Mouse (Mus musculus) T-helper 2 cell (primary cell): ENCODE results near the gene Pdzd4.

Experiments used
- in situ Hi-C: fragments of 300-600 bp; cut with MboI, MseI; formaldehyde crosslinking; loops from one replicate; pipeline ENCODE4 v1.15.1; 2025; ENCODE audit warnings: high pct_unique_total_duplicates

The Pdzd4 gene

DNA sequence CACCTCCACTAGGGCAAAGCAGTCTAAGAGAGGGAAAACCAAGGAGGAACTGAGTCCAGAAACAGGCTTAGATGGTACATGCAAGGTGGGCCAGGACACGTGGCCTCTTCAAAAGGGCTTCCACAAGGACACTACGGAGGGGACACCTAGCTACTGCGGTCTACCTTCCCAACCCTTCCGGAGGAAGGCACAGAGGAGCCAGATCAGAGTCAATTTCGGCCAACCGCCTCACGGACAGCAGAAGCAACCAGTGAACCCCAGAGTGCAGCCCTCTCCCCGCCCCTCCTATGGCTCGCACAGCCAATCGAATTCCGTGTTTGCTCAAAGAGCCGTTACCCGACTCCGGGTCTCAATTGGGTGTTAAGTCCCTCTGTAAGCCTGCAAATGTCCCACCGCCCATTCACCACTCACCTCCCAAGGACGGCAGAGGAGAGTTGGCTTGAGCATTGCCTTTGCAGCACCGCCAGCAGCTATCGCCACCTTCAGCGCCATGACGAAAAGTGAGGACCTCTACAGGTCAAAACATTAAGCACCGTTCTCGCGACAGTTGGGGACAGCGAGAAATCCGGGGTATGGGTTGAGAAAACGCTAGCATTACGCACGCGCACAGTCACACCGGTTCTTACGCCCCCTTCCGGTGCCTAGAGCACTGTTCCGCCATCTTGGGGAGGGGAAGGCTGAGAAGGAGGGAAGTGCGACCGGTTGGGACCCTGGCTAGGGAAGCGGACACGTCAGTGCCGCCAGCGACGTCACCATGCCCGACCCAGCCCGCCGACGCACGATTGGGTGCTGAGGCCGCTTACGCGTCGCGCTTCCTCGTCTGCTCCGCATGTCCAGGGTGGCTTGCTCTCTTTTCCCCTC is 38.2 kb downstream of the Pdzd4 start, which contains the start of the genes Idh3g and Ssr4:
TSS of gene Idh3g (minus strand) at position 534 of the 861 bp plus-strand sequence.
TSS of gene Ssr4 (plus strand) at position 665 of the 861 bp plus-strand sequence.
- in situ Hi-C loops = no loop called here

DNA sequence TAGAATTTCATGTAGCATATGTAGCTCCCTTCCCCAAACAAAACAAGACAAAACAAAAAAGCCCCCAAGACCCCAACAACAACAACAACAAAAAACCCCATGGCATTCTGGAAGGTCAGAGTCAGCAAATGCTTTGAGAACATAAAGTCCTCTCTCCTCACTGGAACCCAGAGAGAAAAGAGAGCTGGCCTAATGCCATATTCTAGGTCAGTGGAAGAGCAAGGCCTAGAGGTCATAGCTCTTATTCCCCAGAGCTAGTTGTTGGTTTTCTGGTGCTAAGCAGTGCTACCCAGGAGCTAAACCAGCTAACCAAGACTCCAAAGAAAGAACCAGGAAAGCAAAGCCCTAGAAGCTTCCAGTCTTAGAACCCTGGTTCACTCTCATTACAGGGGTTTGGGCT is 39.1 kb downstream of the Pdzd4 start:
- in situ Hi-C loops = no loop called here

DNA sequence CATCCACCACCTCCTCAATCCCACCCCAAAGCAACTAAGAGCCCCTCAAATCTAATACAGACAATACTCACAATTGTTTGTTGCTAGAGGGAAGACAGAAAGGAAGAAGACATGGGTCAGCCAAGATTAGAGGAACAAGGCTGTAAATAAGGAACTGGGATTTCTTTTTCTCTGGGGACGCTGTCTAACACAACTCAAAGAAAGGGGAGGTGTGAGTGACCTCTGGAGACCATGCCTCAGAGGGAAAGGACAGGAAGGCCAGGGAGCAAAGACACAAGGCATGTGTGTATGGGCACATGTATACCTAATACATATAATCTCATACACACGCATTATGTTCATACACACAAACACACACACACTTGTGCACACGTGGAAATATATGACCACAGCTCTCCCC is 42.5 kb downstream of the Pdzd4 start:
- in situ Hi-C loops = no loop called here

DNA sequence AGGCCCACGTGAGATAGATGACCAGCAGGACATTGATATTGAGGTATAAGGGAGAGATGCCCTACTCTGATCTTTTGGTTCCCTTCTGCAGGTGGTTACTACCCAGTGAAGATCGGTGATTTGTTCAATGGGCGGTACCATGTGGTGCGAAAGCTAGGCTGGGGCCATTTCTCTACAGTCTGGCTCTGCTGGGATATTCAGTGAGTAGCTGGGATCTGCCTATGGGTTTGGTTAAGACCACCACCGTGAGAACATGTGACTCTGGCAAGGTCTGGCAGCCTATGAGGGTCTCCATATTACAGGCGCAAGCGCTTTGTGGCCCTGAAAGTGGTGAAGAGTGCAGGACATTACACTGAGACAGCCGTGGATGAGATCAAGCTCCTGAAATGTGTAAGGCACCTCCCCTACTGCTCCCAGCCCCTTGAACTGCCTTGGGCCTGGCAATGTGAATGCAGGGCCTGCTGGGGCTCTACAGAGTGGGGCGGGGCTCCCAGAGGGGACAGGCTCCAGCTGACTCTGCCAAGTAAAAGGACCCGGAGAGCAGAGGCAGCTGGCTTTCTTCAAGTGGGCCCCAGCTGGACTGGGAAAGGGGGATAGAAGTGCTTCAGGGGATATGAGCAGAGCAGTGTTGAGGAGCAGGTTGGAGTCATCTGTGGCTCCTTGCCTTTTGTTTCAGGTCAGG is 49.8 kb downstream of the Pdzd4 start:
- in situ Hi-C loops = no loop called here

DNA sequence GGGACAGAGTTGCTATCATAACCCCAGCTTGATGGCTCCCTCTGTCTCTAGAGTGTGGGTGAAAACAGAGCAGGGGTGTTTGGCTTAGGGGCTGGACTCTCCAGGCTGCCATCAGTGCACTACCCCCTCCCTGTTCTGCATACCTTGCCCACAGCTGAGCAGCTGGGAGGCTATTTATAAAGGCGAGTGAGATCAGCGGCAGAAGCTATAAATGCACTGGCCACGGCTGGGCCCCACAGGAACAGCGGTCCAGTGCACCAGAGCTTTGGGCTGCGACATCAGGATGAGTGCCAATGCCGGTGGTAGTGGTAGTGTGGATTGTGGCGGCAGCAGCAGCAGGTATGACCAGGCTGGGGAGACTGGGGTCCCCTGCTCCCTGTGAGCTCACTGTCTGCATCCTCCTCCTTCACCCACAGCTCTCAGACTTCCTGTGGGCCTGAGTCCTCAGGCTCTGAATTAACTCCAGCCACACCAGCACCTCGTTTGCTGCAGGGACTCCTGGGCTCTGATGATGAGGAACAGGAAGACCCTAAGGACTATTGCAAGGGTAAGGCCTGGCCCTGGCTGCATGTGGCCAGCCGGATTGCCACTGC is 50.5 kb downstream of the Pdzd4 start, which contains the start of gene Srpk3:
TSS of gene Srpk3 (plus strand) at position 238 of the 593 bp plus-strand sequence.
- in situ Hi-C loops = no loop called here

DNA sequence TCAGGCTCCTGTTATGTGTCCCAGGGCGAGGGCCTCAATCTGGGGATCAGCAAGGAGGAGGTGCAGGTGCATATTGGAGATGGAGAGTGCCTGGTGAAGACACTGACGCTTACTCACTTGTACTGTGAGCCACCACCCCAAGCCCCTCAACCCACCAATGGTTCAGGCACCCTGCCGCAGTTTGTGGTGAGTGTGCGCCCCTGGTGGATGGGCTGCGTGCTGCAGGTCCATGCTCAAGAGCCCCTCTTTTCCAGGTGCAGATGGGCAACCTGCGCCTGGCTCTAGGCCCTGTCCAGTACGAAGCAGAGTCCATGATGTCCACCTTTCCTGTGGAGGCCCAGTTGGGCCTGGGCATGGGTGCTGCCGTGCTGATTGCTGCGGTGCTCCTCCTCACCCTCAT is 57.5 kb downstream of the Pdzd4 start:
- in situ Hi-C loops = no loop called here

DNA sequence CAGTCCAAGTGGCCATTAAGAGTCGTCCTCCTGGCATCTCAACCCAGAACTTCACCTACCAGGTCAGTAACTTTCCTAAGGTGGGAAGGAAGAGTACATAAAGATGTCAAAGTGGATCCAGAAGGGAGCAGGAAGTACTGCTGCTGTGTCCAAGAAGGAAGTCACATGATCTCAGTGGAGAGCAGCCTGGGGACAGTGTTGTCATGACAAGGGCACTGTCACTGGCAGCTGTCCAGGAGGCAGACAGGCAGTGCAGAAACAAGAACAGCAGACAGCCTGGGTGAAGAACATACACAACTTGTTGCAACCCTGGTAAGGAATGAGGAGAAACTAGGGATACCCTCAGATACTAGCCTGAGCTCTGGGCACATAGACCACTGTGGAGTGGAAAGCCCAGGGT is 59.5 kb downstream of the Pdzd4 start:
- in situ Hi-C loops = no loop called here

DNA sequence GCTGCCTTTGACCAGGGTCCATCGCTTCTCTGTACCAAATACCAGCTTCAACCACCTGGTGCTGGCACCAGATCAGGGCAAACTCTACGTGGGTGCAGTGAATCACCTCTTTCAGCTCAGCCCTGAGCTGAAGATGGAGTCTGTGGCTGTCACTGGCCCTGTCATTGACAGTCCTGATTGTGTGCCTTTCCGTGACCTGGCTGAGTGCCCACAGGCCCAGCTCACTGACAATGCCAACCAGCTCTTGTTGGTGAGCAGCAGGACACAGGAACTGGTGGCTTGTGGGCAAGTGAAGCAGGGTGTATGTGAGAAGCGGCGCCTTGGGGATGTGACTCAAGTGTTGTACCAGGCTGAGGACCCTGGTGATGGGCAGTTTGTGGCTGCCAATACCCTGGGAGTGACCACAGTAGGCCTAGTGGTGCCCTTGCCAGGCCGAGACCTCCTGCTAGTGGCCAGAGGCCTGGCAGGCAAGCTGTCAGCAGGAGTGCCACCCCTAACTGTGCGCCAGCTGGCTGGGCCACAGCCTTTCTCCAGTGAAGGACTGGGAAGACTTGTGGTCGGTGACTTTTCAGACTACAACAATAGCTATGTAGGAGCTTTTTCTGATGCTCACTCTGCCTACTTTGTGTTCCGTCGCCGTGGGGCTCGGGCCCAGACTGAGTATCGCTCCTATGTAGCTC is 66.0 kb downstream of the Pdzd4 start:
- in situ Hi-C loops = no loop called here

DNA sequence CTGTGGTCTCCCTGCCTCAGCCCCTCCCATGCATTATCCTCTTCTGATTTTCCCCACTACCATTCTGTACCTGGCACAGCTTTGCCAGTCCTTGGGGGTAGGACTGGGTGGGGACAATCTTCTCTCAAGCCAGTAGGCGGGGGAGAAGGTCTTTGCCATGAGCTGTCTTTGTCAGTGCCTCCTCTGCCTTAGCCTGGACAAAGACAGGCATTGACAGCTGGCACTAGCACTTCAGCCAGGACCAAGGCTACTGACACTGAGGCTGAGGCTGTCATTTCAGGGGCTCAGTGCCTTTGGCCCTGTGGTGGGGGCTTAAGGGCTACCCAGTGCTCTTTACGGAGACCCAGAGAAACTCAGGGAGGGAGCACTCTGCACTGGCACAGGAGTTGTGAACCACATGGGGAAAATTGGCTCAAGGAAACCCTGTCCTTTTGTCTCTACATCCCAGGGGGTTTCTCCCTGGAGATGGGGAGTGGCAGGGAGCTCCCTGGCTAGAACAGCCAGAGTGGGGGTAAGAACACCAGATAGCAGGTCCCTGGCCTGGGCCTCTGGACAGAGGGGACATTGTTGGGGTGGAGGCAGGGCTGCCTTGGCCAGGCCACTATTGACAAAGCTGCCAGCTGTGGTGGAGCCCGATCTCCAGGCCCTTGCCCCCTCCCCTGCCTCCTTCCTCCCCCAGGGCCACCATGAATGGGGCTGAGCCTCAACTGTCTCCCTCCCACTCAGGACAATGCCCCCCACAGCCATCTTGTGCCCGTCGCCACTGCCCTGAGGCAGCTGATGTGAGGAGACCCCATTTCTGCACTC is 68.2 kb downstream of the Pdzd4 start, which contains the start of gene Plxnb3:
TSS of gene Plxnb3 (plus strand) at position 757 of the 807 bp plus-strand sequence.
- in situ Hi-C loops = no loop called here

DNA sequence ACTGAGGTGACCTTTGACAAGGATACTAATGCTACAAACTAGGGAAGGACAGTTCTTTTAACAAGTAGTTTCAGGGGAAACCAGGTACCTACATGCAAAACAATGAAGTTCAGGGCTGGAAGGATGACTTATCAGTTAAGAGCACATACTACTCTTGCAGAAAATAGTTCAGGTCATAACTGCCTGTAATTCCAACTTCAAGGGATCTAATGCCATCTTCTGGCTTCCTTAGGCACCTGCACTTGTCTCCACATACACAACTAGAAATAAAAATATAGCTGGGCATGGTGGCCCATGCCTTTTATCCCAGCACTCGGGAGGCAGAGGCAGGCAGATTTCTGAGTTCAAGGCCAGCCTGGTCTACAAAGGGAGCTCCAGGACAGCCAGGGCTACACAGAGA is 75.8 kb downstream of the Pdzd4 start:
- in situ Hi-C loops = no loop called here

DNA sequence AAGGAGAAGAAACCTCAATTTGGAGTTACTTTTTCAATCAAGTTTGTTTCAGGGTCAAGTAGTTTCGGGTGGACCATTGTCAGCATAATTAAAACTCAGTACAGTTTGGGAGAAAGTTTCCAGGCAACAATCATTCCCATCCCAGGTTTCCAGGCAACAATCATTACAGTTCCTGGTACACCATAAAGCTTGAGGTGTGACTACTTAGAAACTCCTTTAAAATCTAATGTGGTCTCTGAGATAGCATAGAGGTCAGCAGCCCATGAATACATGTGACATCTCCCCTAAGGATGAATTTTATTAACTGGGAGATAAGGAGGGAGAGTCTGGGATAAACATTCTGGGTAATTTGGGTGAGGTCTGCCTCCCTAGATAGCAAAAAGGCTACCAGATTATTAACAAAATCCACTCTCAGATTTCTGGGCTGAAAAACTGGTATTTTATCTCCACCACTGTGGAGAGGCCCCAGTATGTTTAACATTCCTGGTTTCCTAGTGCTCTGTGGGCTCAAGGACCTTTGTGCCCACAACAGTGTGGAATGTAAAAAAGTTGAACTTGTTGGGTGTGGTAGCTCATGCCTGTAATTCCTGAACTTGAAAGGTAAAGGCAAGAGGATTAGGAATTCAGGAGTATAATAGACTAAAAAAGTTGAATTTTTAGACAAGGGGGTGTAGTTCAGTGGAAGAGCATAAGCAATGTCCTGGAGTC is 79.8 kb downstream of the Pdzd4 start:
- in situ Hi-C loops = no loop called here
